Mouse (Mus musculus) brain, embryonic 14.5 days (tissue): Measurements from ENCODE around the gene Tmem135.

Source experiments
- CTCF ChIP-seq: fragments of 200-500 bp; IDR thresholded peaks from 2 replicates; pipeline ENCODE4 v1.5.1; 2012; ENCODE audit warnings: inconsistent platforms, mild to moderate bottlenecking, moderate library complexity, borderline replicate concordance; ENCODE audit not compliant: insufficient read depth, insufficient read length; ENCODE audit errors: extremely low read depth
- POLR2A ChIP-seq: fragments of 200-500 bp; IDR thresholded peaks from 2 replicates; pipeline ENCODE4 v1.6.1; 2012; ENCODE audit warnings: mild to moderate bottlenecking, inconsistent platforms, borderline replicate concordance; ENCODE audit not compliant: poor library complexity, insufficient read depth, insufficient read length, severe bottlenecking; ENCODE audit errors: extremely low read depth

DNA sequence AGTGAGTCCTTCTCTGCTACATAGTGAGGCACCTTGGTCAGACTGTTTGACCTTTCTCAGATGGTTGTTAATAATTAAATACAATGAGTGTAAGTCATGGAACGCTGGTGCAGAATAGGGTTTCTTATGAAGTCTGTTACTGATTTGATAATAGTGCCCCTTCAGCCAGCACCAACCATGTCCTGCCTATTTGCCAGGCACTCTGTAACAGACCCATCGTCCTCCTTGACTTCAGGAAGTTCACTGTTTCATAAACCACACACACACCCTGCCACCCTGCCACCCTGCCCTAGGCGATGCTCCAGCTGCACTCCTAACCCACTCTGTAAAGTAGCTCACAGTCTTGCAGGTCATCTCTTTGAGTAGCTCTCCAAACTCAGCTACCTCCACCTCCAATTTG is 2.1 kb downstream of the Tmem135 start:
- TF ChIP-seq POLR2A (no peak), CTCF (no peak)
